Mouse (Mus musculus) thymus, adult 2 months (tissue): ENCODE measurements around the gene Npsr1. TPM values are rescaled to one million over a fixed set of nuclear protein-coding genes. Genes with fewer than 3 reads are reported as not detected.

Experiments used
- DNase-seq: peaks from one replicate; pipeline ENCODE4 v3.0.0; 2021
- H3K27ac ChIP-seq: fragments of 200-500 bp; 2 replicates; pipeline ENCODE4 v1.5.1; 2012; ENCODE audit warnings: low read length, control low read depth; ENCODE audit not compliant: control insufficient read depth, insufficient read depth
- H3K27me3 ChIP-seq: fragments of 200-500 bp; 2 replicates; pipeline ENCODE4 v1.6.1; 2012; ENCODE audit warnings: mild to moderate bottlenecking, low read length, moderate library complexity, mixed read lengths; ENCODE audit not compliant: control insufficient read depth, insufficient read depth
- H3K36me3 ChIP-seq: fragments of 200-500 bp; 2 replicates; pipeline ENCODE4 v1.6.1; 2012; ENCODE audit warnings: mild to moderate bottlenecking, low read length, moderate library complexity; ENCODE audit not compliant: control insufficient read depth, insufficient read depth
- H3K4me1 ChIP-seq: fragments of 200-500 bp; replicated peaks from 2 replicates; pipeline ENCODE4 v1.6.1; 2012; ENCODE audit warnings: low read length; ENCODE audit not compliant: control insufficient read depth, insufficient read depth
- H3K4me3 ChIP-seq: fragments of 200-500 bp; 2 replicates; pipeline ENCODE4 v1.5.1; 2012; ENCODE audit warnings: mild to moderate bottlenecking, low read length, control low read depth, moderate library complexity; ENCODE audit not compliant: control insufficient read depth, insufficient read depth
- CTCF ChIP-seq: fragments of 200-500 bp; IDR thresholded peaks from 2 replicates; pipeline ENCODE4 v1.5.1; 2012; ENCODE audit warnings: mild to moderate bottlenecking, control low read depth, low read length, moderate library complexity, borderline replicate concordance; ENCODE audit not compliant: control insufficient read depth, poor library complexity, insufficient read depth; ENCODE audit errors: extremely low read depth
- POLR2A ChIP-seq: fragments of 200-500 bp; IDR thresholded peaks from 2 replicates; pipeline ENCODE4 v1.6.1; 2012; ENCODE audit warnings: mild to moderate bottlenecking, low read length, control low read depth, moderate library complexity; ENCODE audit not compliant: control insufficient read depth, poor library complexity, insufficient read depth; ENCODE audit errors: extremely low read depth
- WGBS: fragments of 180-500 bp; shearing (Covaris S2); methylation state at CpG from one replicate; pipeline ENCODE4 v1.1.7; 2018; 5-methylcytosine and 5-hydroxymethylcytosine counted together
- polyA plus RNA-seq: library from polyadenylated mRNA; depleted of rRNA; stranded (reverse); fragments of >200 nt; gene quantifications from 2 replicates; pipeline ENCODE4 v1.2.3, GENCODE M21; 2012

Npsr1 gene
- polyA plus RNA-seq, 1 experiment, result 1.3 TPM

DNA sequence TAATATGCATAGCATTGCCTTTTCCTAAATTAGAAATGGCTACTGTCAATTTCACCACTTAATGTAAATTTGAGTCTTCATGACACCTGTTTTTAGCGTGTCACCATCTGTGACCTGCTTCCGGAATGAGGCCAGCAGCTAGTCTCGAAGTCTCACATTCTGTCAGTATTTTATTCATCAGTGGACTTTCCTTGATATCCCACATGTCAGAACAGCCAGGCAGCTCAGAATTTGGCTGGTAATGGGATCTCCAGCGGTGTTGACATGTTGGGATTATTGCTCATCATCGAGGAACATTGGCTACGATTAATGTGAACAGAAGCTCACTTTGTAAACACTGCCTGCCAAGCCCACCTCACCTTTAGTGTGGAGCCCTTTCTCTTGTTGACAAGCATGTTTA, 205.1 kb downstream of the Npsr1 start:
- no peaks in the 10 kb centered on the region for H3K36me3 ChIP-seq
- no peak for TF ChIP-seq CTCF
- no peak for TF ChIP-seq POLR2A
- no peaks in the 10 kb centered on the region for H3K27me3 ChIP-seq
- no peaks in the 10 kb centered on the region for H3K4me1 ChIP-seq
- no peak for DNase-seq
- WGBS, result 93% methylated on average over 6 of the region's 6 CpGs
- no peak overlapping the region for H3K4me3 ChIP-seq
- no peak overlapping the region for H3K27ac ChIP-seq

DNA sequence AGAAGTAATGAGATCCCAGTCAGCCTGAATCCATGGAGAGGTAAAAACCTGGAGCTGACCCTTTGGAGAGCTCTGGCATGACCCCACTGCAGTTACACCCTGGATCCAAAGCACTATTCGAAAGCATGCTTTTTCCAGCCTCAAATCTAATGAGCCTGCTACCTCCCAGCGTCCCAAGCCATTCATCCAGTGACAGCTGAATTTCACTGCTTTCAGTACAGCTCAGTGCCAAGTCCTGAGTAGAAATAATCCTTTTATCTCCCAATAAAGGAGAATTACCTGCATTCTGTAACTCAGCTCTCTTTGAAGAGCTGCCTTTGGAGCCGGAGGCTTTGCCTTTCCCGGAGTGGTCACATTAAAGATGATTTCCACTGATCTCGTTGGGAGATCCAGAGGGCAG, 209.2 kb downstream of the Npsr1 start:
- Histone ChIP-seq H3K4me1 (no peaks in the 10 kb centered on the region), H3K27ac (no peak overlapping the region), H3K4me3 (no peak overlapping the region), H3K27me3 (no peaks in the 10 kb centered on the region), H3K36me3 (no peaks in the 10 kb centered on the region)
- no peak for TF ChIP-seq CTCF
- TF ChIP-seq POLR2A, result no peak
- no peak for DNase-seq
- 74% methylated on average over 5 of the region's 5 CpGs for WGBS

DNA sequence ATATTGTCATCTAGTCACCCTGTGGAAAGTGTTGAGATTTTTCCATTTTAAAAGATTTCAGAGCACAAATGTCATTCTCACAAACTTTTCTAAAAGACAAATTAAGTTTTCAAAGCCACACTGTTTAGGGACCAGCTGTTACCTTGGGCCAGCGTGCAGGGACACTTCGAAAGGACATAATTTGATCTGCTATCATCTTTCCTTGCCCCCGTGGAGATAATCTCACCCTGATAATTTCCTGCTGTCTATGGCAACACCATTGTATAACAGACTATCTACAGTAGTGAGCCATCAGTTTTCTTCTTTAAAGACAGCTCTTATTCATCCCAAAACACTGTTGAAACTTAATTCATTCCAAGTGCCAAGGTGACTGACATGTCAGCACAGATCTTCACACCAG, 209.6 kb downstream of the Npsr1 start:
- Histone ChIP-seq H3K27me3 (no peaks in the 10 kb centered on the region), H3K4me3 (no peak overlapping the region), H3K36me3 (no peaks in the 10 kb centered on the region), H3K27ac (no peak overlapping the region), H3K4me1 (no peaks in the 10 kb centered on the region)
- DNase-seq, result no peak
- 85% methylated on average over 3 of the region's 3 CpGs for WGBS
- TF ChIP-seq POLR2A, result no peak
- TF ChIP-seq CTCF, result no peak

DNA sequence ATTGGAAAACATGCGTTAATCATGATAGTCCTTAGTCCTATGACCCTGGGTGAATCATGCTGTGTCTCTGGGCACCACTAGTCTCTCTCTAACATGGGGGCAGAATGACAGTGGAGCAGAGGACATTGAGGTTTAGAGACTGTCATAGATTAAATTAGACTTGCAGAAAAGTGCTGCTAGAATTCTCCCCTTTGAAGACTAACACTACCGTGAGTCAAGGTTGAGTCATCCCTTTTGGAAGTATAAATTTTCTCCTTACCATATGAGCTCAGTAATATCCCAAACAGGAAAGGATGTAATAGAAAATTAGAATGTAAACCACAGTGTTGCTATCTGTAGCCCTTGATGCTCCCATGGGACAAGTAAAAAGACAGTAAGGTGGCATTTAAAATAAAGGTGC, 218.0 kb downstream of the Npsr1 start:
- H3K27ac ChIP-seq, result no peak overlapping the region
- no peak for TF ChIP-seq CTCF
- TF ChIP-seq POLR2A, result no peak
- H3K4me3 ChIP-seq, result no peak overlapping the region
- 99% methylated on average over 2 of the region's 2 CpGs for WGBS
- H3K27me3 ChIP-seq, result no peaks in the 10 kb centered on the region
- no peak for DNase-seq
- H3K36me3 ChIP-seq, result no peaks in the 10 kb centered on the region
- no peaks in the 10 kb centered on the region for H3K4me1 ChIP-seq

DNA sequence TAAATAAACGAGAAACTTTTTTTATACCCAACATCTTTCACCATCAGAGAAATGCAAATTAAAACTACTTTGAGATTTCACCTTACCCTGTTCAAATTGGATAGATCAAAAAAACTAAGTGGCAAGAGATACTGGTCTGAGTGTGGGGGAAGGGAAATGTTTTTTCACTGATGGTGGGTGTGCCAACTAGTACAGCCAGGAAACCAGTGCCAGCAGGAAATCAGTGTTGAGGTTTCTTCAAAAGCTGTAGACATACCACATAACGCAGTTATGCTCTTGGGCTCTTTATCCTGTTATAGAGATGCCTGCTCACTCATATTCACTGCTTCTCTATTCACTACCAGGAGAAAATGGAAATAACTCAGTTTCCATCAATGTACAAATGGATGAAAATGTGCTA, 233.9 kb downstream of the Npsr1 start:
- H3K4me3 ChIP-seq, result no peak overlapping the region
- no peaks in the 10 kb centered on the region for H3K27me3 ChIP-seq
- H3K4me1 ChIP-seq, result no peaks in the 10 kb centered on the region
- no peak for DNase-seq
- no peak overlapping the region for H3K27ac ChIP-seq
- H3K36me3 ChIP-seq, result no peaks in the 10 kb centered on the region
- 28% methylated on average over 2 of the region's 2 CpGs for WGBS
- no peak for TF ChIP-seq POLR2A

DNA sequence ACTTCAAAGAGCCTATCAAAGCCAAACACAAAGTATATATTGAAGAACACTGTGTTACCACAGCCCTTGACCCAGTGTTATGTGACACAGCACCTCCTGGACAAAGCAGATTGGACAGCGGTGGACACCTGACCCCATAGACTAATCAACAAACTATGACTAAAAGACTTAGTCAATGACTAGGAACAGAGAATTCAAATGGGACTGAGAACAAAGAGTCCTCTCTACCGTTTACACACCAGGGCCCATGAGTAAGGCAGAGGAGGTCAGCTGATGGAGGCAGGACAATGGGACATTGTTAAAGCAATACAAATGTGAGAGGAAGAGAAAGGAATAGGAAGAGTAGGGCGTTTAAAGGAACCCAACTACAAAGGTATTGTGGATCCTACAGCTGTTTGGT, 243.5 kb downstream of the Npsr1 start:
- WGBS, result 65% methylated on average over 3 of the region's 3 CpGs
- TF ChIP-seq POLR2A (no peak), CTCF (no peak)
- Histone ChIP-seq H3K36me3 (no peaks in the 10 kb centered on the region), H3K4me3 (no peak overlapping the region), H3K4me1 (no peaks in the 10 kb centered on the region), H3K27ac (no peak overlapping the region), H3K27me3 (no peaks in the 10 kb centered on the region)
- DNase-seq, result no peak

DNA sequence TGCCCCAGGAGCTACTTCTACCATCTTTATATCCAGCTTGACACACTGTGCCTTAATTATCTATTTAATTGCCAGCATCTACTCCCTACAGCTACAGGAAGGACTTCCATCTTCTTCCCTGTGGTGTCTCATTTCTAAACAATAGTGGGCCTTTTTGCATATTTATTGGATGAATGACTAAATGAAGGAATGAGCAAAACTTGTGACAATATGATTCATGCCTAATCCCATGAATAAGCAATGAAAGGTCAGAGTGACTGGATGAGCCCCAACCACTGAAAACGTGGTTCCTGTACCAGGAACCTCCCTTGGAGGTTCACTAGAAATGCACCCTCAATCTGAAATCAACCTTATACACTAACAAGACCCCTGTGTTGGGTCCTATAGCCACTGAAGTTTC, 249.2 kb downstream of the Npsr1 start:
- no peak overlapping the region for H3K27ac ChIP-seq
- DNase-seq, result no peak
- WGBS, result 29% methylated on average over 1 of the region's 1 CpGs
- no peaks in the 10 kb centered on the region for H3K4me1 ChIP-seq
- no peak for TF ChIP-seq POLR2A
- TF ChIP-seq CTCF, result no peak
- no peaks in the 10 kb centered on the region for H3K27me3 ChIP-seq
- H3K36me3 ChIP-seq, result no peaks in the 10 kb centered on the region
- no peak overlapping the region for H3K4me3 ChIP-seq

DNA sequence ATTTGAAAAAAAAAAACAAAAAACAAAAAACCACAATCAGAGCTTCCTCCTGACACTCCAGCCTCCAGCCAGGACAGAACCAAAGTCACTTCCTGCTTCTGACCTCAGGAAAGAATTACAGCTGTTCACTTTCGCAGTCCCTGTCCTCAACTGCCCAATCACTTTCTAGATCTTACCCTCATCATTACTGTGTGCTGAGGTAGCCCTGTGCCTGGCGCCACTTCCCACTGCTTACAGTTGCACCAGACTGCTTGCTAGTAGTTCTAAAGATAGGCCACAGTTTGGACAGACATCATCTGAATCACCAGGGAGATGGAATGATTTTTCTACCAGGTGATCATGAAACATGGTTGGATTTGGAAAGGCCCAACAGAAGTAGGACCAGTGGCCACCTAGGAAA, 251.7 kb downstream of the Npsr1 start:
- H3K36me3 ChIP-seq, result no peaks in the 10 kb centered on the region
- no peaks in the 10 kb centered on the region for H3K27me3 ChIP-seq
- DNase-seq, result no peak
- 54% methylated on average over 2 of the region's 2 CpGs for WGBS
- no peak overlapping the region for H3K27ac ChIP-seq
- no peak for TF ChIP-seq POLR2A
- H3K4me3 ChIP-seq, result no peak overlapping the region
- H3K4me1 ChIP-seq, result no peaks in the 10 kb centered on the region
